ENCODE assay signal across 8 mouse cellular contexts in the genomic region with DNA sequence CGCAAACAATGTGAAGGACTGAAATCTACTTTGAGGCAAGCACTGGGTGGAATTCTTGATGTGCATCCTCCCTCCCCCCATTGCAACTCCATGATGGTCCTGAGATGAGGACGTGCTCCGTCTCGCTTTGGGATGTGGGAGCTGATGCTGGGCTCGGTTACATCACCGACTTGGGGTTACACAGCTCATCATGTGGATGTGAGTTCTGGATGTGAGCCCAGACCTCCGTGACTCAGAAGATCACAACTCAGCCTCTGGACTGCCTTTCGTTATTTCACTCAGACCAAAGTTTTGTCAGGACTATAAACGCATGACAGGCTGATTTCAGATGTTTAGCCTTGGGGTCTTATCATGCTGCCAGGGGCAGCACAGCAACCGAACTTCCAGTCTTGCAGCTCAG. TPM values are rescaled to one million over a fixed set of nuclear protein-coding genes. Genes with fewer than 3 reads are reported as not detected.
A peak's percentile ranks its signal among the peaks of the same experiment; 100 is the strongest.
DNase-seq lines count a peak whose midpoint lies in the region; ATAC-seq and TF ChIP-seq lines count a peak whose summit lies in the region.

No protein-coding gene starts in this region.

- H3K4me3 ChIP-seq in gastrocnemius, adult 2 months, result no peak overlapping the region
- H3K4me3 ChIP-seq in stomach, postnatal 0 days (ENCODE audit: low read depth, low read length), result no peak overlapping the region
- no peak overlapping the region for H3K4me3 ChIP-seq in forebrain, embryonic 10.5 days

- no peak for TF ChIP-seq CTCF in gastrocnemius, adult 2 months (IDR thresholded peaks at IDR 0.05)
- no peak for TF ChIP-seq CTCF in stomach, postnatal 0 days (IDR thresholded peaks at IDR 0.05; ENCODE audit: low read depth)

- no peaks in the 10 kb centered on the region for H3K36me3 ChIP-seq in stomach, postnatal 0 days (ENCODE audit: control insufficient read depth, insufficient read depth, low read length)
- H3K36me3 ChIP-seq in forebrain, embryonic 10.5 days (replicated peaks), result no peaks in the 10 kb centered on the region

- H3K4me2 ChIP-seq in stomach, postnatal 0 days (replicated peaks; ENCODE audit: low read depth), result no peak overlapping the region

- DNase-seq in urinary bladder, postnatal 14 days (ENCODE audit: low spot score), result peak; percentile 78
- DNase-seq in urinary bladder, adult 2 months (ENCODE audit: low spot score), result no peak
- peak; percentile 81 for DNase-seq in gastrocnemius, adult 2 months
- peak; percentile 72 for DNase-seq in kidney, postnatal 10 days
- no peak for DNase-seq in stomach, postnatal 0 days (ENCODE audit: low spot score)
- no peak for DNase-seq in cerebellum, postnatal 36 days
- no peak for DNase-seq in left cerebral cortex, postnatal 10 days (ENCODE audit: extremely low spot score in 1 of 2, low spot score in 2 of 2)
- no peak for DNase-seq in forebrain, embryonic 10.5 days (ENCODE audit: extremely low spot score, low spot score)

- TF ChIP-seq EP300 in stomach, postnatal 0 days (optimal IDR thresholded peaks at IDR 0.05), result no peak

- no peaks in the 10 kb centered on the region for H3K27me3 ChIP-seq in stomach, postnatal 0 days (ENCODE audit: control insufficient read depth, insufficient read depth, low read length)
- H3K27me3 ChIP-seq in forebrain, embryonic 10.5 days (ENCODE audit: poor library complexity, severe bottlenecking), result peaks cover 24% of the 10 kb centered on the region

- no peak overlapping the region for H3K9ac ChIP-seq in stomach, postnatal 0 days (ENCODE audit: low read length)

- peak; percentile 17; the same call in 1 of the 2 replicates for ATAC-seq in stomach, postnatal 0 days (ENCODE audit: low FRiP score, low TSS enrichment)

- intact Hi-C loops in gastrocnemius, adult 2 months (cut with DNase I), result no loop called here
- intact Hi-C loops in left cerebral cortex, postnatal 10 days (cut with DNase I), result no loop called here

- 0 out of 2 replicates have a peak, but pooled peaks cover 8% of the 10 kb centered on the region for H3K4me1 ChIP-seq in stomach, postnatal 0 days (replicated peaks; ENCODE audit: control insufficient read depth, insufficient read depth)
- H3K4me1 ChIP-seq in forebrain, embryonic 10.5 days, result peaks cover 30% of the 10 kb centered on the region

- 26% methylated on average over 10 of the region's 10 CpGs for WGBS in stomach, postnatal 0 days
- 91% methylated on average over 10 of the region's 10 CpGs for WGBS in forebrain, embryonic 10.5 days

- peak overlapping the region; percentile 41 for H3K27ac ChIP-seq in gastrocnemius, adult 2 months
- no peak overlapping the region for H3K27ac ChIP-seq in stomach, postnatal 0 days (replicated peaks)
- H3K27ac ChIP-seq in forebrain, embryonic 10.5 days, result no peak overlapping the region

- no peaks in the 10 kb centered on the region for H3K9me3 ChIP-seq in stomach, postnatal 0 days (ENCODE audit: control insufficient read depth, low read length)
- no peaks in the 10 kb centered on the region for H3K9me3 ChIP-seq in forebrain, embryonic 10.5 days

RNA-seq across cellular contexts. Expression of a gene that starts 4.3 kb away (rescaled TPM):
- 2.4 and 2.8 TPM in 2 replicates for polyA plus RNA-seq in urinary bladder, adult 2 months (2012; rRNA removed)
- total RNA-seq in gastrocnemius, adult 2 months (2021), result under 1 TPM; 0.46 to 0.47 TPM
- 0.29 and 0.36 TPM in 2 replicates for polyA plus RNA-seq in stomach, postnatal 0 days (2015; fragmentation: Nextera tagmentation; extraction: Ambion mirVana)
- total RNA-seq in left cerebral cortex, postnatal 10 days (2021), result 100 to 1,000 TPM; 329 to 393 TPM
- polyA plus RNA-seq in forebrain, embryonic 10.5 days (2016; fragmentation: Nextera tagmentation; extraction: Ambion mirVana), result 5.8 and 8.8 TPM in 2 replicates

Comparison
In these comparisons a context has a peak if more than half of its experiments do, and no peak if none do; other contexts are left out.
1. DNase-seq: peak in urinary bladder, postnatal 14 days (single experiment), gastrocnemius, adult 2 months (single experiment) and kidney, postnatal 10 days (single experiment); none in urinary bladder, adult 2 months (single experiment), stomach, postnatal 0 days (single experiment), cerebellum, postnatal 36 days (0 of 2), left cerebral cortex, postnatal 10 days (0 of 2) and forebrain, embryonic 10.5 days (single experiment).